Mouse (Mus musculus) MEL-GATA-1-ER (cell line): Measurements from ENCODE around the gene Gm20388.

Experiments
- DNase-seq: peaks from one replicate; pipeline ENCODE4 v3.0.0-alpha.2; 2012; ENCODE audit warnings: low read depth; ENCODE audit errors: extremely low read depth

Gm20388 gene

GRCm38 (mm10) chr8:122575735-122576647, 2665.3 kb downstream of the Gm20388 start:
- no peak for DNase-seq

- DNase-seq = peak; percentile 64
These were observed 2666.0 kb downstream of the Gm20388 start, which contains the start of gene Aprt for GRCm38 (mm10) chr8:122576648-122577022. Gene Aprt (minus strand): TSS chr8:122576909.

- no peak for DNase-seq
These were observed 2666.5 kb downstream of the Gm20388 start for GRCm38 (mm10) chr8:122577116-122577515.

GRCm38 (mm10) chr8:122579196-122579595, 2668.6 kb downstream of the Gm20388 start:
- DNase-seq = no peak

GRCm38 (mm10) chr8:122580926-122581325, 2670.3 kb downstream of the Gm20388 start:
- DNase-seq = no peak

- DNase-seq = no peak
These were observed 2674.3 kb downstream of the Gm20388 start for GRCm38 (mm10) chr8:122584981-122585380.

GRCm38 (mm10) chr8:122585411-122585891, 2674.8 kb downstream of the Gm20388 start:
- DNase-seq = no peak

GRCm38 (mm10) chr8:122586171-122586570, 2675.5 kb downstream of the Gm20388 start:
- no peak for DNase-seq

- no peak for DNase-seq
These were observed 2676.1 kb downstream of the Gm20388 start for GRCm38 (mm10) chr8:122586749-122587148.

- DNase-seq = no peak
These were observed 2682.6 kb downstream of the Gm20388 start for GRCm38 (mm10) chr8:122593240-122593639.

- no peak for DNase-seq
These were observed 2683.3 kb downstream of the Gm20388 start for GRCm38 (mm10) chr8:122593783-122594507.

GRCm38 (mm10) chr8:122596031-122596430, 2685.4 kb downstream of the Gm20388 start:
- no peak for DNase-seq

- DNase-seq = no peak
These were observed 2690.0 kb downstream of the Gm20388 start for GRCm38 (mm10) chr8:122600666-122601065.

GRCm38 (mm10) chr8:122604640-122605039, 2694.0 kb downstream of the Gm20388 start:
- DNase-seq = no peak

- DNase-seq = no peak
These were observed 2694.7 kb downstream of the Gm20388 start for GRCm38 (mm10) chr8:122605367-122605766.

- no peak for DNase-seq
These were observed 2696.2 kb downstream of the Gm20388 start for GRCm38 (mm10) chr8:122606810-122607209.

- no peak for DNase-seq
These were observed 2699.6 kb downstream of the Gm20388 start for GRCm38 (mm10) chr8:122610209-122610608.

GRCm38 (mm10) chr8:122610612-122611277, 2700.1 kb downstream of the Gm20388 start:
- no peak for DNase-seq

GRCm38 (mm10) chr8:122611295-122612133, 2700.9 kb downstream of the Gm20388 start, which contains the start of the genes Galns and Trappc2l:
Gene Galns (minus strand): TSS chr8:122611463.
Gene Trappc2l (plus strand): TSS chr8:122611640.
- peak; percentile 45 for DNase-seq

- DNase-seq = no peak
These were observed 2705.7 kb downstream of the Gm20388 start for GRCm38 (mm10) chr8:122616181-122616905.
